Mouse (Mus musculus): Measurements from ENCODE around the gene Greb1. TPM values are rescaled to one million over a fixed set of nuclear protein-coding genes. Genes with fewer than 3 reads are reported as not detected.
A peak's percentile ranks its signal among the peaks of the same experiment; 100 is the strongest.

The Greb1 gene
- polyA plus RNA-seq, 1 experiment from 2014 or later = 0.31 TPM

DNA sequence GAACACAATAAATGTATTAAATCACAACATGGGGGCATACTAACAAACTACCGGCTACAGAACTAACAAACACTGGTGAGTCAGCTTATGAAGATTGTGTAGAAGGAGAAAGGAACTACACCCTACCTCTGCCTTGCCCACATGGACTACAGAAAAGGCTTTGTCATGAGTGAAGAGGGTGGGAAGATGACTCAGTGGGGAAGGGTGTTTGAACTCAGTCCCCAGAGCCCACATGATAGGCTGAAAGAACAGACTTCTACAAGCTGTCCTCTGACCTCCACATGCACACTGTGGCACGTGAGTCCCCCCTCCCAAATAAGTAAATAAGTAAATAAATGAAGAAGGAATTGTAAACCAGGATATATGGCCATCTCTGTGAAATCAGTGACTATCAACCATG lies 21.5 kb downstream of the Greb1 start:
- Histone ChIP-seq H3K27ac (replicated peaks) (no peak overlapping the region), H3K4me1 (no peaks in the 10 kb centered on the region), H3K36me3 (no peaks in the 10 kb centered on the region), H3K9ac (replicated peaks) (no peak overlapping the region), H3K4me3 (no peak overlapping the region), H3K4me2 (replicated peaks) (no peak overlapping the region), H3K27me3 (no peaks in the 10 kb centered on the region), H3K9me3 (no peaks in the 10 kb centered on the region)
- no peak for ATAC-seq (replicated peaks)
- 52% methylated on average over 2 of the region's 2 CpGs for WGBS

DNA sequence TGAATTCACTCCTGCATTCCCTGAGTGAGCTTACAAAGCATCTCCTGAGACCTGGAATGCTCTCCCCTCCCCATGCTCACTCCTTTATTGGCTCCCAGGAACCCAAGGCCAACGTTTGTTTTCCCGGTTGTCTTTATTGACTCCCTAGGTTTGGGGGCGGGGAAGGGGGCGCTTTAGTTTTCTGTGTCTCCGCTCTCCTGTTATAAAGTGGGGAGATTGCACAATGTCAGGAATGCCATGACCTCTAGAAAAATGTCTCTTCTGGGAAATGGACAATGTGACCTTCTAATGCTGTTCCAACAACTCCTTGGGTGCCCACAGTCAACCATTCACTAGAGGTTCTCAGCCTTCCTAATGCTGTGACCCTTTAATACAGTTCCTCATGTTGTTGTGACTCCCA lies 22.2 kb downstream of the Greb1 start:
- 79% methylated on average over 5 of the region's 5 CpGs for WGBS
- H3K4me2 ChIP-seq (replicated peaks) = no peak overlapping the region
- no peak overlapping the region for H3K9ac ChIP-seq (replicated peaks)
- no peaks in the 10 kb centered on the region for H3K27me3 ChIP-seq
- H3K36me3 ChIP-seq = no peaks in the 10 kb centered on the region
- no peaks in the 10 kb centered on the region for H3K4me1 ChIP-seq
- no peak for ATAC-seq (replicated peaks)
- no peak overlapping the region for H3K4me3 ChIP-seq
- no peak overlapping the region for H3K27ac ChIP-seq (replicated peaks)
- no peaks in the 10 kb centered on the region for H3K9me3 ChIP-seq

DNA sequence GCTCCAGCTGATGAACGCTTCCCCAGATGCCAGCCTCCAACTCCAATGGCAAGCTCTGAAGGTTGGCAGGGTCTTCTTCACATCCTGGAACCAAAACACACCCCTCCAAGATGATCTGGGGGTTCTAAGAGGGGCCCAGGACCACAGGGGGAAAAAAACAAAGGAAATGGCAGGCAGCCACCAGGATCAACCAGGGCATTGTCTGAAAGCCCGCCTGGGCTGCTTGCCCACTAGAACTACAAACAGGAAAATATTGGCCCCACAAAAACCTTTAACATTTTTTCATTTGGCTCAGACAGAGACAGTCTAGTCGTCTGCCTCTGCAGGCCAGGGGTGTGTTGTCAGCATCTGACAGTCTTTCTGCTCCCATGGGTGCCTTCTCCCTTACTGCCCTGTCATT lies 25.3 kb downstream of the Greb1 start:
- no peak overlapping the region for H3K4me2 ChIP-seq (replicated peaks)
- no peak overlapping the region for H3K27ac ChIP-seq (replicated peaks)
- H3K27me3 ChIP-seq = no peaks in the 10 kb centered on the region
- ATAC-seq (replicated peaks) = no peak
- no peaks in the 10 kb centered on the region for H3K9me3 ChIP-seq
- H3K4me3 ChIP-seq = no peak overlapping the region
- WGBS = 57% methylated on average over 3 of the region's 3 CpGs
- H3K4me1 ChIP-seq = no peaks in the 10 kb centered on the region
- no peak overlapping the region for H3K9ac ChIP-seq (replicated peaks)
- H3K36me3 ChIP-seq = no peaks in the 10 kb centered on the region

DNA sequence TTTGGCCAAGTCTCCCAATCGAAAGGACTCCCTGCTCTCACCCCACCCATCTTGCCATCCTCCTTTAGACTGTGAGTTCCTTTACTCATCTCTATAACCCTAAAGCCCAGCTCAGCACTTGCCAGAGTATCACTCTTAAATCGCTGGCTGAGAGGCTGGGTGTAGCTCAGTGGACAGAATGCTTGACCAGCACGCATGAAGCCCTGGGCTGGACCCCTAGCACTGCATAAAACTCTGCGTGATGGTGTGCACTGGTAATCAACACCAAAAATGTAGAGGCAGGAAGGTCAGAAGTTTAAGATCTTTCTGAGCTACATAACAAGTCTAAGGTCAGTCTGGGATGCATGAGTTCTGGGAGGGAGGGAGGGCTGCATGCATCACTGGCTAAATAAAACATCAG lies 26.1 kb downstream of the Greb1 start:
- Histone ChIP-seq H3K4me2 (replicated peaks) (no peak overlapping the region), H3K4me1 (no peaks in the 10 kb centered on the region), H3K27me3 (no peaks in the 10 kb centered on the region), H3K4me3 (no peak overlapping the region), H3K36me3 (no peaks in the 10 kb centered on the region), H3K9ac (replicated peaks) (no peak overlapping the region), H3K9me3 (no peaks in the 10 kb centered on the region), H3K27ac (replicated peaks) (no peak overlapping the region)
- ATAC-seq (replicated peaks) = no peak
- 97% methylated on average over 4 of the region's 4 CpGs for WGBS

DNA sequence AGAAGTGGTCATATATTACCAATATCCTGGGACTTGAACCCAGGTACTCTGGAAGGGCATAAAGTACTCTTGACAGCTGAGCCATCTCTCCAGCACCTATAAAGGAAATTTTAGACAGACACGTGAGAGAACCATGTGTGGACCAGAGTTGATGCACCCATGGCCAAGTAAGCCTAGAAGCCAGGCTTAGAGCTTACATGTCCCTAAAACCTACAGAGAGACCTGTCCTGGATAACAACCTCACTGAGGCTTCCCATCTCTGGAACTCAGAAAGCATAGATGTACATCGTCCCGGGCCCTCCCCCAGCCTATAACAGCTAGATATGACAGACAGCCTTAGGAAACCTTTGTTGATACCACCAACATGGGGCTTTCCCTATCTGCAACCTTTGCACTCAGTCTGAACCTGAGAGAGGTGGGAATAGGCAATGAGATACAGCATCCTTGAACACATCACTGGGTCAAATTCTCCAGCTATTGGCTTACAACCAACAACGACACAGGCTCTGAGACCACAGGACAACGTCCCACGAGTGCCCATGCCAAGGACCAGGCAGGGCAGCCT lies 31.0 kb downstream of the Greb1 start:
- Histone ChIP-seq H3K4me2 (replicated peaks) (no peak overlapping the region), H3K9ac (replicated peaks) (no peak overlapping the region), H3K27me3 (no peaks in the 10 kb centered on the region), H3K4me1 (no peaks in the 10 kb centered on the region), H3K36me3 (no peaks in the 10 kb centered on the region), H3K27ac (replicated peaks) (no peak overlapping the region), H3K9me3 (no peaks in the 10 kb centered on the region), H3K4me3 (no peak overlapping the region)
- no peak for ATAC-seq (replicated peaks)
- 93% methylated on average over 6 of the region's 6 CpGs for WGBS

DNA sequence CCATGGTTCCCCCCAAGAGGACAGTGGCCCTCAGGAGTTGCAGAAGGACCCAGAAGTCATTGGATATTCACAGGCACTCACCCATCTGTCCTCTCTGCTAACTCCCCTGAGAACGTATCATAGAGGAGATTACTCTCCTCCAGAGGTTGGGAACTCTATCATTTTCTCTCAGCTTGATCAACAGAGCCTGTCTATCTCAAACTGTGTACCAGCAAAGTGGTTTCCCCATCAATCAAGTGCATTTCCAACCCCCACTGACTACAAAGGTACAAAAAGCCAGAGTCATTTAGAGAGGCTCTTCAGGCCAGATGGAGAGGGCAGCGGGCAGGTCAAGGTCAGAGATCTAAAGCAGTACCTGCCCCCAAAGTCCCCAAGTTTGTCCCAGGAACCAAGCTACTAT lies 32.0 kb downstream of the Greb1 start:
- no peak overlapping the region for H3K4me3 ChIP-seq
- H3K27me3 ChIP-seq = no peaks in the 10 kb centered on the region
- no peak for ATAC-seq (replicated peaks)
- H3K9ac ChIP-seq (replicated peaks) = no peak overlapping the region
- no peaks in the 10 kb centered on the region for H3K36me3 ChIP-seq
- H3K4me2 ChIP-seq (replicated peaks) = no peak overlapping the region
- no peaks in the 10 kb centered on the region for H3K9me3 ChIP-seq
- WGBS = 93% methylated on average over 2 of the region's 2 CpGs
- no peaks in the 10 kb centered on the region for H3K4me1 ChIP-seq
- H3K27ac ChIP-seq (replicated peaks) = no peak overlapping the region

DNA sequence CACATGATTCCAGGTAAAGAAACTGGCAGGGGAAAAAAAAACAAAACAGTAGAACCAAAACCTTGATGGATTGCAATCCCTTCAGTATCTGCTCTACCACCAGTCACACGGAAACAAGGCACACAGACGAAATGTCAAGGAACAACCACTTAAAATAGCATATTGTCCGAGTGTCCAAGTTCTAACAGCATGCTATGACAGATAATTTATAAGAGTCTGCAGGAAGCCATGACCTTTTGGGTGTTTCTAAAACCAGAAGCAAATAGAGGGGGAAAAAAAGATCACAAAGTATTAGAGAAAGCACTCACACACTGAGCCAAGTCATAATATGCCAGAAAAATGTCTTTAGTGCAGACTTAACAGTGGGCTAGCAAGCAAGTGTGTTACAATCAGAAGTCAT lies 32.4 kb downstream of the Greb1 start:
- no peak overlapping the region for H3K4me2 ChIP-seq (replicated peaks)
- no peak for ATAC-seq (replicated peaks)
- H3K27me3 ChIP-seq = no peaks in the 10 kb centered on the region

DNA sequence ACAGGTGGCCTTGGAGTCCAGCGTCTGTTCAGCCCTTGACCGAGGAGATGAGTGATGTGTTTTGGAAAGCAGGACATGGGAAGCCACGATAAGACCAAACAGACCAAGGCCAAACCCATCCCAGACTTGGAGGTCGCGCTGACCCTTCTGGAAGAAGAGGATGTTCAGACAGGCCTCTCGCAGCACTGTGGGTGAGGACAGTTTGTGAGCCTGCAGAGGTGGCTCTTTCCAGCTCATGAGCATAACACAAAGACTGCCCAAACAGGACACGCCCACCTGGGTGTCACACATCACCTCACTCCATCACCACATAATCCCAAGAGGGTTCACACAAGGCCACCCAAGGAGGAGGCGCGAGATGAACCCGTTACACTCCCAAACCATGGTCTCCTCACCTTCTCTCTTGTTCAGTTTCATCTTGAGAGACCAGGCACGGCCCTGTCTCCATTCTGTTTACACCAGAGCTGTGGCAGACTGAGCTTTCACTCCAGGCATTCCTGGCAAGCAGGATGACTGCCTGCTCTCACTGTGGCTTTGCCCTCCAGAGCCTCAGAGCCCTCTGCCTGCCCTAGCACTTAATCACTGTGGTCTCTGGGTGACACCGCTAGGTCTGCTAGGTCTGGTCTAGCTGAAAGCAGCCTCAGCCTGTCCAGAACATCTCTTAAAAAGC lies 35.8 kb downstream of the Greb1 start:
- Histone ChIP-seq H3K27me3 (no peaks in the 10 kb centered on the region), H3K4me2 (replicated peaks) (no peak overlapping the region), H3K9ac (replicated peaks) (no peak overlapping the region), H3K36me3 (no peaks in the 10 kb centered on the region), H3K4me3 (no peak overlapping the region), H3K9me3 (no peaks in the 10 kb centered on the region), H3K4me1 (no peaks in the 10 kb centered on the region), H3K27ac (replicated peaks) (no peak overlapping the region)
- no peak for ATAC-seq (replicated peaks)
- WGBS = 89% methylated on average over 12 of the region's 12 CpGs

More for the DNA sequence above, 32.4 kb downstream of the Greb1 start:
- WGBS = 88% methylated on average over 3 of the region's 3 CpGs
- Histone ChIP-seq H3K9ac (replicated peaks) (no peak overlapping the region), H3K4me1 (no peaks in the 10 kb centered on the region), H3K36me3 (no peaks in the 10 kb centered on the region), H3K9me3 (no peaks in the 10 kb centered on the region), H3K4me3 (no peak overlapping the region), H3K27ac (replicated peaks) (no peak overlapping the region)

DNA sequence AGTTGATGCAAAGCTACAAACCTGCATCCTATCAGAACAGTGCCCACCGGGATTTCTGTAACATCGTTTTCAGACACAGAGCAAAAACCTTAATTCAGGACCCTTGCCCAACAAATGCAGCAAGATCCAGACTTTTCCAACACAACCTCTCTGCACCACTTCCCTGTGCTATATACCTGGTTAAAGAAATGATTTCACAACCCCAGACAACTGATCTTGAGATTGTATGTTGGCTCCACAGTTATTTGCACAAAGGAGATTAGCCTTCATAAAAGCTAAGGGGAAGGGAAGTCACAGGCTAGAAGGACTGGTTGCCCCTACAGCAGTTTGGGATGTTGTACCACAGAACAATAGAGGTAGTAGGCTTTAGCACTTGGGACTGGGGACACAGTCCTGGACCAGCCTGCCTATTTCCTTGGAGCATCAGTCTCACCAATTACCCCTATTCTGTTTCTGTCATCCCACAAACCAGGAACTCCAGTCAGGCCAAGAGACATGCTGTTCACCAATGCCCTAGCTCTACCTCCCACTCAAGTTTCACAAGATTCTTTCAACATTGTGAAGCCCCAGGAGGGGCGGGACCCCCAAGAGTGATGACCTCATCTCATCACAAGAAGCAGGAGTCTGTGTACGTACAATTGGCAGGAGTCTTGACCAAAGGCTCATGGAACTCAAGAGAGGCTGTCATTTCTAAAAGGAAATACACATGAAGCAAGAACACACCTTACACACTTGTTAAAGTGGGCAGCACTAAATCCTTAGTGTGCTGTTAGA lies 36.9 kb downstream of the Greb1 start:
- H3K4me2 ChIP-seq (replicated peaks) = no peak overlapping the region
- no peak overlapping the region for H3K27ac ChIP-seq (replicated peaks)
- H3K9me3 ChIP-seq = no peaks in the 10 kb centered on the region

DNA sequence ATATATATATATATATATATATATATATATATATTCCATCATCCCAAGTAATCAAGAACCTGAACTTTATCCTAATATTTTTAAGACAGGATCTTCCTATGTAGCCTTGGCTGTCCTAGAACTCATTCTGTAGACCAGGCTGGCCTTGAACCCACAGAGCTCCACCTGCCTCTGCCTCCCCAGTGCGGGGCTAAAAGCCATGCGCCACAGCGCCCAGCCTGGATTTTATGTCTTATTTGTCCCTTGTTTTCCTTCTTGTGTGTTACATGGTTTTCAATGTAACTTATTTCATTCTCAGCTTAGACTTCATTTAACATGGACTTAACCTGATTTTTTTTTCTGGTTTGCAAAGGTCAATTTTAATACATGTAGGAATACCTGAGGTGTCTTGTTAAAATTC lies 39.2 kb downstream of the Greb1 start:
- no peak for ATAC-seq (replicated peaks)
- Histone ChIP-seq H3K36me3 (no peaks in the 10 kb centered on the region), H3K4me3 (no peak overlapping the region), H3K27me3 (no peaks in the 10 kb centered on the region), H3K9ac (replicated peaks) (no peak overlapping the region), H3K4me1 (no peaks in the 10 kb centered on the region), H3K4me2 (replicated peaks) (no peak overlapping the region), H3K9me3 (no peaks in the 10 kb centered on the region), H3K27ac (replicated peaks) (no peak overlapping the region)
- WGBS = 98% methylated on average over 3 of the region's 3 CpGs

More for the DNA sequence above, 36.9 kb downstream of the Greb1 start:
- Histone ChIP-seq H3K36me3 (no peaks in the 10 kb centered on the region), H3K4me1 (no peaks in the 10 kb centered on the region), H3K9ac (replicated peaks) (no peak overlapping the region), H3K4me3 (no peak overlapping the region), H3K27me3 (no peaks in the 10 kb centered on the region)
- 85% methylated on average over 4 of the region's 4 CpGs for WGBS
- no peak for ATAC-seq (replicated peaks)

DNA sequence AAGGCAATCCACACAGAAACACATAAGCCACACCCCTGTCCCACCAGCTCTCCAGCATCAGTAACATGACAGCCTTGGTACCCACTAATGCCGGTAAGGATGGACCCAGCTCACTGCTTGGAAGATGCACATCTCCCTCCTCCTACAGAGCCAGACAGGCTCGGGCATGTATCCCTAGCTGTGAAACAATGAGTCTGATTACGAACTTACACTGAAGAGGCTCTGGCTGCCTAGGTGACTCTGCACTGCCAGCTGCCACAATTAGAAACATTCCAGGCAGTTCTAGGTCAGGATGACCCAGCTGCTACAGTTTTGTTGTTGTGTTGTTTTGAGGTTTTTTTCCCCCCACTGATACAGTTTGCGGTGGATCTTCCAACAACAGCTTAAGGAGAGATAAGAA lies 40.4 kb downstream of the Greb1 start:
- Histone ChIP-seq H3K4me3 (no peak overlapping the region), H3K9ac (replicated peaks) (no peak overlapping the region), H3K4me2 (replicated peaks) (no peak overlapping the region), H3K9me3 (no peaks in the 10 kb centered on the region), H3K27me3 (no peaks in the 10 kb centered on the region), H3K27ac (replicated peaks) (no peak overlapping the region), H3K4me1 (no peaks in the 10 kb centered on the region), H3K36me3 (no peaks in the 10 kb centered on the region)
- ATAC-seq (replicated peaks) = no peak
- 80% methylated on average over 4 of the region's 4 CpGs for WGBS

DNA sequence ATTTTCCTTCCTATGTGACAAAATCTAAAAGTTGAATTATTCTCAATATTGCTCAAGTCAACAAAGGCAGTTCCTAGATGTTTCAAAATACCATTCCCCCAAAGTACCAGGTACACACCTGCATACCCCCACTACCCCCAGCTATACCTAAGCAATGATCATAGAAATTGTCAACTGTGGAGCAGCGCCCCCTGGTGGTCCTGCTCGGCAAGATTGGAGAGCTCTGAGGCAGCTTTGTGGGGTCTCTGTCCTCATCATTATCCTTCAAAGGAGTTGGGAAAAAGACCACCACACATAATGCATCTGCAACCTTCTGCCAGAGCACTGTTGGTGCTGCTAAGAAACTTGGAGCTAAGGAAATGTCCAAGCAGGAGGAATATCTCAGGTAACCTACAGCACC lies 46.4 kb downstream of the Greb1 start:
- Histone ChIP-seq H3K36me3 (no peaks in the 10 kb centered on the region), H3K9ac (replicated peaks) (no peak overlapping the region), H3K4me1 (no peaks in the 10 kb centered on the region), H3K27me3 (no peaks in the 10 kb centered on the region), H3K9me3 (no peaks in the 10 kb centered on the region), H3K4me3 (no peak overlapping the region), H3K4me2 (replicated peaks) (no peak overlapping the region), H3K27ac (replicated peaks) (no peak overlapping the region)
- ATAC-seq (replicated peaks) = peak; percentile 48; the same call in 1 of the 2 replicates
- WGBS = 0% methylated on average over 2 of the region's 2 CpGs

Measured in forebrain, embryonic 15.5 days (tissue).